Mouse (Mus musculus): Measurements from ENCODE around the gene Ddx19a.
A peak's percentile ranks its signal among the peaks of the same experiment; 100 is the strongest.
"Not testable (repeated sequence)": the region's sequence is repeated elsewhere in the genome, so short reads cannot be mapped to it uniquely, and the experiment has no call there.

Gene Ddx19a

GRCm38 (mm10) chr8:110969910-110970770, 27.5 kb downstream of the Ddx19a start:
- peak; percentile 88 to 95 for DNase-seq (ENCODE audit: low spot score in 2 of 2)

- no peak for DNase-seq (ENCODE audit: low spot score in 2 of 2)
These were observed 30.3 kb downstream of the Ddx19a start for GRCm38 (mm10) chr8:110967326-110967725.

GRCm38 (mm10) chr8:110966586-110966985, 31.0 kb downstream of the Ddx19a start:
- peak in 1 of 2 experiments; percentile 49 for DNase-seq (ENCODE audit: low spot score in 2 of 2)

- peak; percentile 92 to 95 for DNase-seq (ENCODE audit: low spot score in 2 of 2)
These were observed 32.0 kb downstream of the Ddx19a start for GRCm38 (mm10) chr8:110965594-110965993.

GRCm38 (mm10) chr8:110964666-110965065, 32.9 kb downstream of the Ddx19a start:
- DNase-seq (ENCODE audit: low spot score in 2 of 2): no peak

GRCm38 (mm10) chr8:110963051-110963450, 34.5 kb downstream of the Ddx19a start:
- DNase-seq (ENCODE audit: low spot score in 2 of 2): no peak

GRCm38 (mm10) chr8:110959906-110960305, 37.7 kb downstream of the Ddx19a start:
- DNase-seq (ENCODE audit: low spot score in 2 of 2): no peak

- no peak for DNase-seq (ENCODE audit: low spot score in 2 of 2)
These were observed 38.4 kb downstream of the Ddx19a start for GRCm38 (mm10) chr8:110959071-110959780.

GRCm38 (mm10) chr8:110958553-110958952, 39.0 kb downstream of the Ddx19a start:
- not testable (repeated sequence) for DNase-seq (ENCODE audit: low spot score in 2 of 2)

GRCm38 (mm10) chr8:110958135-110958534, 39.5 kb downstream of the Ddx19a start:
- no peak for DNase-seq (ENCODE audit: low spot score in 2 of 2)

GRCm38 (mm10) chr8:110957471-110957870, 40.1 kb downstream of the Ddx19a start:
- DNase-seq (ENCODE audit: low spot score in 2 of 2): no peak

GRCm38 (mm10) chr8:110956619-110957450, 40.8 kb downstream of the Ddx19a start:
- no peak for DNase-seq (ENCODE audit: low spot score in 2 of 2)

GRCm38 (mm10) chr8:110954776-110955175, 42.8 kb downstream of the Ddx19a start:
- no peak for DNase-seq (ENCODE audit: low spot score in 2 of 2)

- peak; percentile 81 to 87 for DNase-seq (ENCODE audit: low spot score in 2 of 2)
These were observed 47.5 kb downstream of the Ddx19a start for GRCm38 (mm10) chr8:110950065-110950484.

- no peak for DNase-seq (ENCODE audit: low spot score in 2 of 2)
These were observed 51.9 kb downstream of the Ddx19a start for GRCm38 (mm10) chr8:110945716-110946115.

GRCm38 (mm10) chr8:110944276-110944876, 53.2 kb downstream of the Ddx19a start:
- peak in 1 of 2 experiments; percentile 52 for DNase-seq (ENCODE audit: low spot score in 2 of 2)

- peak; percentile 85 to 91 for DNase-seq (ENCODE audit: low spot score in 2 of 2)
These were observed 56.1 kb downstream of the Ddx19a start for GRCm38 (mm10) chr8:110941453-110941948.

GRCm38 (mm10) chr8:110940682-110941452, 56.7 kb downstream of the Ddx19a start:
- DNase-seq (ENCODE audit: low spot score in 2 of 2): no peak

GRCm38 (mm10) chr8:110938882-110939589, 58.6 kb downstream of the Ddx19a start:
- peak; percentile 83 to 84 for DNase-seq (ENCODE audit: low spot score in 2 of 2)

GRCm38 (mm10) chr8:110936217-110936616, 61.4 kb downstream of the Ddx19a start:
- DNase-seq (ENCODE audit: low spot score in 2 of 2): no peak

Measured in heart, adult 9 months (tissue).